Mouse (Mus musculus) ES-Bruce4 (cell line): Measurements from ENCODE around the gene Eif2b1. TPM values are rescaled to one million over a fixed set of nuclear protein-coding genes. Genes with fewer than 3 reads are reported as not detected.

Experiments
- H3K27ac ChIP-seq: 2 replicates; pipeline ENCODE4 v1.5.1; 2012; ENCODE audit warnings: low read length, inconsistent platforms; ENCODE audit not compliant: insufficient read depth
- H3K27me3 ChIP-seq: 2 replicates; pipeline ENCODE4 v1.6.1; 2012; ENCODE audit warnings: mild to moderate bottlenecking, low read length, inconsistent platforms; ENCODE audit not compliant: control insufficient read depth, poor library complexity, insufficient read depth, severe bottlenecking
- H3K36me3 ChIP-seq: 2 replicates; pipeline ENCODE4 v1.6.1; 2012; ENCODE audit warnings: inconsistent platforms, mild to moderate bottlenecking, low read length, moderate library complexity; ENCODE audit not compliant: control insufficient read depth, poor library complexity, insufficient read depth, severe bottlenecking
- H3K4me1 ChIP-seq: one replicate; pipeline ENCODE4 v1.8.1; 2011; ENCODE audit warnings: low read length; ENCODE audit not compliant: control insufficient read depth, insufficient read depth
- H3K4me3 ChIP-seq: 2 replicates; pipeline ENCODE4 v1.5.1; 2011; ENCODE audit warnings: low read depth, mild to moderate bottlenecking, low read length
- H3K9ac ChIP-seq: 2 replicates; pipeline ENCODE4 v1.6.1; 2012; ENCODE audit warnings: low read depth, mild to moderate bottlenecking, inconsistent platforms; ENCODE audit not compliant: poor library complexity, severe bottlenecking
- H3K9me3 ChIP-seq: replicated peaks from 2 replicates; pipeline ENCODE4 v1.6.1; 2012; ENCODE audit warnings: mild to moderate bottlenecking, low read length, inconsistent platforms; ENCODE audit not compliant: control insufficient read depth, poor library complexity, insufficient read depth, severe bottlenecking
- CTCF ChIP-seq: IDR thresholded peaks from one replicate; pipeline ENCODE4 v1.8.1; 2011; ENCODE audit warnings: low read depth, low read length
- EP300 ChIP-seq: IDR thresholded peaks from 2 replicates; pipeline ENCODE4 v1.6.1; 2011; ENCODE audit warnings: low read depth, low read length; ENCODE audit not compliant: insufficient read depth
- POLR2A ChIP-seq: IDR thresholded peaks from one replicate; pipeline ENCODE4 v1.8.1; 2011; ENCODE audit warnings: low read length; ENCODE audit not compliant: insufficient read depth
- polyA plus RNA-seq: library from polyadenylated mRNA; stranded (reverse); fragments of >200 nt; gene quantifications from 2 replicates; pipeline ENCODE4 v1.2.4, GENCODE M21; 2011; ENCODE audit warnings: low read depth; ENCODE audit not compliant: missing spikeins, insufficient read depth, insufficient read length

Gene Eif2b1
- polyA plus RNA-seq, 1 experiment, result 57.1 TPM

GRCm38 (mm10) chr5:124540383-124540786 is 38.5 kb downstream of the Eif2b1 start, which contains the start of gene Tmed2:
Gene Tmed2 (plus strand): TSS chr5:124540695.
- Histone ChIP-seq H3K9ac (peak within 1 kb of the TSS; percentile 92), H3K27me3 (no peaks in the 10 kb centered on the region), H3K4me3 (peak within 1 kb of the TSS; percentile 98), H3K9me3 (no peaks in the 10 kb centered on the region), H3K27ac (no peak within 1 kb of the TSS), H3K36me3 (peaks cover 30% of the 10 kb centered on the region), H3K4me1 (peaks cover 4% of the 10 kb centered on the region)
- TF ChIP-seq EP300 (0 out of 2 replicates have a peak, but pooled peaks have one; percentile 20), CTCF (peak; percentile 45), POLR2A (no peak)

DNA sequence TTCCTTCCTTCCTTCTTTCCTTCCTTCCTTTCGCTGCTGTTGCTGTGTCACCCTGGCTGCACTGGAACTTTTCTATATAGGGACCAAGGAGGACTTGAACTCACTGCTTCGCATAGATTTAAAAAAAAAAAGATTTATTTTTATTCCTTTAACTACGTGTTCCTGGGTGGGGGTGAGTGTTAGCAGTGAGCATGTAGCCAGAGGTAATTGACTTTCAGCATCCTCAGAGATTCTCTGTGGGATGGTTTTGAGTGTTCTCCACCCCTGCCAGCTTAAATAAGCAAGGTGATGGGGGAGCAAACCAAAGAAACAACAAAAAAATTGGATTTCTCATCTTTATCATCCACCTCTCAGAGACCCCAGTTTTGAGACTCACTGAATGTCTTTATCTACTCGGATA is 39.0 kb downstream of the Eif2b1 start:
- Histone ChIP-seq H3K4me3 (no peak overlapping the region), H3K27ac (no peak overlapping the region), H3K9me3 (no peaks in the 10 kb centered on the region), H3K27me3 (no peaks in the 10 kb centered on the region), H3K9ac (peak overlapping the region; percentile 53), H3K4me1 (peaks cover 4% of the 10 kb centered on the region), H3K36me3 (peaks cover 25% of the 10 kb centered on the region)
- TF ChIP-seq POLR2A (no peak), EP300 (no peak), CTCF (no peak)

DNA sequence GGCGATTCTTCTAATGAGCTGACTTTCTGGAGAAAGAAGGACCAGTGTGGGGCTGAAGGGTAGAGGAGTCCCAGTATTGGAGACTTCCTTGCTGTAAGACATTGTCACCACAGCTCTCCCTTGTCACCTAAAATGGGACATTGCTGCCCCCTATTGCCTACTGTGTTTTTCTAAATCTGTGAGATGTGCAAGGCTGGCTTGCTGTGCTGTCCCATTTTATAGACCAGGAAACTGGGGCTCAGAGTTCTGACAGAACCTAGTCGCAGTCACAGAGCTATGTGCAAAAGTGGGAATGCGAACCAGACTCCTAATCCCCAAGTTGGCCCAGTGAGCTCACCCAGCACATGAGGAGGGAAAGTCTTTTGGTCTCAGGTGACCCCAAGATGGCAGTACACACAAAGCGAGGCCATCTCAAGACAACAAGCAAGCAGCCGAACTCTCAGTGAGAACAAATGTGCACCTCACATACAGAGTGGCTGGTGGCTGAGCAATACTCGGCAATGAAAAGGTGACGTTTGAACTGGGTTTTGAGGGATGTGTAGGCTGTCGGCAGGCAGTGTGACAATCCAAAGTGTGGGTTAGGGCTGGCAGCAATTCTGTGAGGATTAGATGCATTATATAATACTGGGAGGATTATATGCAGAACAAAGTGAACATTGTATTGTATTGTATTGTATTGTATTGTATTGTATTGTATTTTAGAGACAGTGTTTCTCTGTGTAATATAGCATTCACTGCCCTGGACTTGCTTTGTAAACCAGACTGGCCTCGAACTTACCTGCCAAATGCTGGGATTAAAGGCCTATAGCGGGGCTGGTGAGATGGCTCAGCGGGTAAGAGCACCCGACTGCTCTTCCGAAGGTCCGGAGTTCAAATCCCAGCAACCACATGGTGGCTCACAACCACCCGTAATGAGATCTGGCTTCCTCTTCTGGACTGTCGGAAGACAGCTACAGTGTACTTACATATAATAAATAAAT is 39.8 kb downstream of the Eif2b1 start:
- TF ChIP-seq CTCF, result peak; percentile 32
- no peak for TF ChIP-seq EP300
- H3K27me3 ChIP-seq, result no peaks in the 10 kb centered on the region

GRCm38 (mm10) chr5:124536776-124537175 is 42.2 kb downstream of the Eif2b1 start:
- H3K9me3 ChIP-seq, result no peaks in the 10 kb centered on the region

More for the DNA sequence above, 39.8 kb downstream of the Eif2b1 start:
- no peak overlapping the region for H3K9ac ChIP-seq
- H3K36me3 ChIP-seq, result peaks cover 17% of the 10 kb centered on the region
- peaks cover 4% of the 10 kb centered on the region for H3K4me1 ChIP-seq
- no peaks in the 10 kb centered on the region for H3K9me3 ChIP-seq
- no peak overlapping the region for H3K27ac ChIP-seq
- no peak overlapping the region for H3K4me3 ChIP-seq

GRCm38 (mm10) chr5:124535016-124535415 is 43.9 kb downstream of the Eif2b1 start:
- TF ChIP-seq EP300 (no peak), CTCF (no peak), POLR2A (no peak)
- Histone ChIP-seq H3K4me1 (no peaks in the 10 kb centered on the region), H3K27ac (no peak overlapping the region), H3K36me3 (no peaks in the 10 kb centered on the region), H3K4me3 (no peak overlapping the region), H3K9me3 (no peaks in the 10 kb centered on the region), H3K9ac (no peak overlapping the region), H3K27me3 (no peaks in the 10 kb centered on the region)

More at GRCm38 (mm10) chr5:124536776-124537175, 42.2 kb downstream of the Eif2b1 start:
- Histone ChIP-seq H3K4me3 (peak overlapping the region; percentile 45), H3K9ac (peak overlapping the region; percentile 34), H3K36me3 (no peaks in the 10 kb centered on the region), H3K27me3 (no peaks in the 10 kb centered on the region), H3K4me1 (peaks cover under 1% of the 10 kb centered on the region), H3K27ac (peak overlapping the region; percentile 57)
- TF ChIP-seq CTCF (no peak), POLR2A (no peak), EP300 (no peak)

DNA sequence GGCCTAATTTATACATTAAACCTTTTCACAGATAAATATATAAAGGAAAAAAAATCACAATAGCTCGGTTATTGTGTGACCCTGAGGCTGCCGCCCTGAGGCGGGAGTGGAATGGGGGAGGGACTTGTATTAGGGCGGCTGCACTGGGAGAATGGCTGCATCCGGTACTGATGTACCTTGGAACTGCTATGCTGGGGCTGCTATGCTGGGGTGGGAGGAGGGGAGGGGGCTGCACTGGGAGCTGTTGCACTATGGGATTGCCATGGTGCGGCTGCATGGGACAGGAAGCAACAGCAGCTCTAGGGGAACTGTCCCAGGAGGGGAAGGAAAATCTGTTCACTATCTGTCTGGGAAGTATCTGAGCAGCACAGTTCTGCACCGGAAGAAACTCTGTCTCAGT is 46.5 kb downstream of the Eif2b1 start:
- Histone ChIP-seq H3K9ac (no peak overlapping the region; the same call in 1 of the 2 replicates), H3K27me3 (no peaks in the 10 kb centered on the region), H3K4me1 (no peaks in the 10 kb centered on the region), H3K4me3 (no peak overlapping the region), H3K27ac (no peak overlapping the region), H3K36me3 (no peaks in the 10 kb centered on the region), H3K9me3 (no peaks in the 10 kb centered on the region)
- no peak for TF ChIP-seq POLR2A
- no peak for TF ChIP-seq CTCF
- no peak for TF ChIP-seq EP300
